Comparison of ENCODE assay signal across 10 mouse cellular contexts in the genomic region with DNA sequence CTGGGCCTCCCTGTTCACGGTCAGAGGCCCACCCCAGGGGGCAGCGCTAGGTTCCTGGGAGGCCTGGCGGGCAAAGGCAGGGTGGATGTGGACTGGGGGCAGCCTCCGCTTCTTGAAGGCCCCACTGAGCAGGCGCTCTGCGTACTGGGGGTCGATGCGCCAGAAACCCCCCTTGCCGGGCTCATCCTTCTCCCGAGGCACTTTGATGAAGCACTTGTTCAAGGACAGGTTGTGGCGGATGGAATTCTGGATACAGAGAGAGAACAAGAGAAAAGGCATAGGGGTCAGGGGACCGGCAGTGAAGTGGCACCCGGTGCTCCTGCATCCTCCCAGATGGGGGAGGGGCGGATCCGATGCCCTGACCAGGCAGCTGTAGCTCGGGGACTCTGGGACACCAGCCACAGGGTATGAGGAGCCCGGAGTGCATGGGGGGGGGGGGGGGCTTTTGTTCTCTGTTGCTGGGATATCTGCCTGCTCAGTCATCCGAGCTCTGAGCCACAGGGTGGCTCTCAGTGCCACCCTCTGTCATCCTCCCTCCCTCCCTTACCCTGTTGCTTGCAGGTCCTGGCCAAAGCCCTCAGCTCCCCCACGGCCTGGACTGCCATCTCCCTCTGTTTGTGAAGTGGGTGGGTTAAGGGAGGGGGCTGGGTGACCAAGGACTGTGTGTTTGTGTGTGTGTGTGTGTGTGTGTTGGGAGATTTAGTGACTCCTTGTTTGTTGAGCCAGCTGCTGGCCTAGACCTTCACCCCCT. TPM values are rescaled to one million over a fixed set of nuclear protein-coding genes. Genes with fewer than 3 reads are reported as not detected.
DNase-seq lines count a peak whose midpoint lies in the region; ATAC-seq lines count a peak whose summit lies in the region.
"Had no signal": no experiment of that assay in that cellular context is flagged by ENCODE, and none has a peak within 500 bp of the region (broad histone marks: within the 10 kb centered on the region; RNA-seq: fewer than 3 reads in every experiment).

No protein-coding gene starts in this region.

- H3K27me3 ChIP-seq in liver, embryonic 12.5 days (replicated peaks), result peaks cover 64% of the 10 kb centered on the region
- peaks cover 21% of the 10 kb centered on the region for H3K27me3 ChIP-seq in embryonic facial prominence, embryonic 14.5 days (replicated peaks; ENCODE audit: control insufficient read depth, insufficient read depth, low read length)
- H3K27me3 ChIP-seq in neural tube, embryonic 14.5 days (ENCODE audit: control insufficient read depth, insufficient read depth, low read length), result no peaks in the 10 kb centered on the region; the same call in 1 of the 2 replicates

- H3K4me1 ChIP-seq in liver, embryonic 12.5 days, result peaks cover 38% of the 10 kb centered on the region
- peaks cover 21% of the 10 kb centered on the region for H3K4me1 ChIP-seq in embryonic facial prominence, embryonic 14.5 days (ENCODE audit: control insufficient read depth, insufficient read depth, low read length)
- peaks cover 27% of the 10 kb centered on the region for H3K4me1 ChIP-seq in neural tube, embryonic 14.5 days (ENCODE audit: control insufficient read depth, insufficient read depth, low read length)

- H3K9ac ChIP-seq in liver, embryonic 12.5 days, result no peak overlapping the region
- H3K9ac ChIP-seq in embryonic facial prominence, embryonic 14.5 days (ENCODE audit: low read depth, low read length), result 0 out of 2 replicates have a peak overlapping the region, but pooled peaks have one; percentile 42
- no peak overlapping the region for H3K9ac ChIP-seq in neural tube, embryonic 14.5 days (replicated peaks; ENCODE audit: low read depth, low read length)
- H3K9ac ChIP-seq: heart, embryonic 15.5 days had no signal

- WGBS in liver, embryonic 12.5 days (ENCODE audit: insufficient replicate concordance), result 51% methylated on average over 19 of the region's 19 CpGs
- 44% methylated on average over 15 of the region's 19 CpGs for whole genome bisulfite sequencing in embryonic facial prominence, embryonic 14.5 days
- 16% methylated on average over 15 of the region's 19 CpGs for WGBS in neural tube, embryonic 14.5 days

- H3K4me2 ChIP-seq in liver, embryonic 12.5 days, result peak overlapping the region; percentile 98
- no peak overlapping the region for H3K4me2 ChIP-seq in embryonic facial prominence, embryonic 14.5 days (ENCODE audit: low read depth, low read length)
- 0 out of 2 replicates have a peak overlapping the region, but pooled peaks have one; percentile 14 for H3K4me2 ChIP-seq in neural tube, embryonic 14.5 days (ENCODE audit: low read depth, low read length)
- H3K4me2 ChIP-seq: heart, embryonic 15.5 days had no signal

- H3K9me3 ChIP-seq in liver, embryonic 12.5 days (replicated peaks), result no peaks in the 10 kb centered on the region
- H3K9me3 ChIP-seq in embryonic facial prominence, embryonic 14.5 days (ENCODE audit: control insufficient read depth, low read length), result no peaks in the 10 kb centered on the region
- no peaks in the 10 kb centered on the region for H3K9me3 ChIP-seq in neural tube, embryonic 14.5 days (ENCODE audit: control insufficient read depth, low read length)
- H3K9me3 ChIP-seq: heart, embryonic 15.5 days; megakaryocyte, embryonic 14.5 days had no signal

- no peak; the same call in 1 of the 2 replicates for ATAC-seq in liver, embryonic 12.5 days
- no peak for ATAC-seq in embryonic facial prominence, embryonic 14.5 days (ENCODE audit: low read depth)
- peak; percentile 38 for ATAC-seq in neural tube, embryonic 14.5 days (ENCODE audit: low read depth)
- ATAC-seq in erythroblast, adult 5-6 weeks (replicated peaks; ENCODE audit: low FRiP score, poor library complexity, severe bottlenecking), result no peak
- ATAC-seq in megakaryocyte progenitor cell, adult 5-6 weeks (replicated peaks; ENCODE audit: poor library complexity), result no peak

- no peaks in the 10 kb centered on the region for H3K36me3 ChIP-seq in liver, embryonic 12.5 days
- H3K36me3 ChIP-seq in embryonic facial prominence, embryonic 14.5 days (ENCODE audit: control insufficient read depth, insufficient read depth, low read length), result no peaks in the 10 kb centered on the region
- no peaks in the 10 kb centered on the region for H3K36me3 ChIP-seq in neural tube, embryonic 14.5 days (ENCODE audit: control insufficient read depth, insufficient read depth, low read length)
- H3K36me3 ChIP-seq: heart, embryonic 15.5 days had no signal

- no peak overlapping the region for H3K4me3 ChIP-seq in liver, embryonic 12.5 days
- no peak overlapping the region for H3K4me3 ChIP-seq in embryonic facial prominence, embryonic 14.5 days (ENCODE audit: low read depth, low read length)
- H3K4me3 ChIP-seq in neural tube, embryonic 14.5 days (ENCODE audit: low read depth, low read length), result no peak overlapping the region
- H3K4me3 ChIP-seq: heart, embryonic 15.5 days; megakaryocyte, embryonic 14.5 days had no signal

- DNase-seq in liver, result no peak
- no peak for DNase-seq in embryonic facial prominence, embryonic 14.5 days (ENCODE audit: low spot score)
- DNase-seq in kidney, postnatal 36 days, result peak; percentile 38 to 75

- H3K27ac ChIP-seq in liver, embryonic 12.5 days, result 0 out of 2 replicates have a peak overlapping the region, but pooled peaks have one; percentile 33
- H3K27ac ChIP-seq in embryonic facial prominence, embryonic 14.5 days (replicated peaks; ENCODE audit: low read depth, low read length), result no peak overlapping the region
- H3K27ac ChIP-seq in neural tube, embryonic 14.5 days (ENCODE audit: low read depth, low read length), result peak overlapping the region; percentile 44; the same call in 1 of the 2 replicates
- H3K27ac ChIP-seq: heart, embryonic 15.5 days had no signal

RNA-seq across cellular contexts. Expression of gene Foxj1, which starts 2.8 kb away (rescaled TPM):
- polyA plus RNA-seq in liver, embryonic 12.5 days (2016; fragmentation: Nextera tagmentation; extraction: Ambion mirVana), result 1.2 and 1.4 TPM in 2 replicates
- polyA plus RNA-seq in embryonic facial prominence, embryonic 14.5 days (2014; fragmentation: Nextera tagmentation; extraction: Ambion mirVana), result 7.1 and 13.7 TPM in 2 replicates
- 5.0 and 7.3 TPM in 2 replicates for polyA plus RNA-seq in neural tube, embryonic 14.5 days (2014; fragmentation: Nextera tagmentation; extraction: Ambion mirVana)
- total RNA-seq in erythroblast, adult 5-6 weeks (2015; ENCODE audit: low replicate concordance), result not detected in 2 replicates
- total RNA-seq in erythroblast, adult 5-6 weeks (2017; ENCODE audit: low replicate concordance), result not detected in 2 replicates
- not detected in 2 replicates for total RNA-seq in megakaryocyte progenitor cell, adult 5-6 weeks (2015)
- not detected in 2 replicates for total RNA-seq in megakaryocyte progenitor cell, adult 5-6 weeks (2017)

RNA-seq across cellular contexts. Expression of gene Exoc7, which starts 25.4 kb away (rescaled TPM):
- 29.7 and 31.8 TPM in 2 replicates for polyA plus RNA-seq in liver, embryonic 12.5 days (2016; fragmentation: Nextera tagmentation; extraction: Ambion mirVana)
- 60.5 and 71.2 TPM in 2 replicates for polyA plus RNA-seq in embryonic facial prominence, embryonic 14.5 days (2014; fragmentation: Nextera tagmentation; extraction: Ambion mirVana)
- polyA plus RNA-seq in neural tube, embryonic 14.5 days (2014; fragmentation: Nextera tagmentation; extraction: Ambion mirVana), result 112 and 129 TPM in 2 replicates
- total RNA-seq in erythroblast, adult 5-6 weeks (2015; ENCODE audit: low replicate concordance), result 12.1 and 34.6 TPM in 2 replicates
- total RNA-seq in erythroblast, adult 5-6 weeks (2017; ENCODE audit: low replicate concordance), result 7.8 and 14.1 TPM in 2 replicates
- total RNA-seq in megakaryocyte progenitor cell, adult 5-6 weeks (2015), result 29.1 and 44.3 TPM in 2 replicates
- total RNA-seq in megakaryocyte progenitor cell, adult 5-6 weeks (2017), result 21.7 and 22.1 TPM in 2 replicates

RNA-seq across cellular contexts. Expression of gene Galr2, which starts 51.7 kb away (rescaled TPM):
- not detected in 2 replicates for polyA plus RNA-seq in liver, embryonic 12.5 days (2016; fragmentation: Nextera tagmentation; extraction: Ambion mirVana)
- 0.29 and 0.60 TPM in 2 replicates for polyA plus RNA-seq in embryonic facial prominence, embryonic 14.5 days (2014; fragmentation: Nextera tagmentation; extraction: Ambion mirVana)
- polyA plus RNA-seq in neural tube, embryonic 14.5 days (2014; fragmentation: Nextera tagmentation; extraction: Ambion mirVana), result 0.22 and 0.46 TPM in 2 replicates
- total RNA-seq in erythroblast, adult 5-6 weeks (2015; ENCODE audit: low replicate concordance), result not detected in 2 replicates
- total RNA-seq in erythroblast, adult 5-6 weeks (2017; ENCODE audit: low replicate concordance), result not detected in 2 replicates
- total RNA-seq in megakaryocyte progenitor cell, adult 5-6 weeks (2015), result not detected in 2 replicates
- total RNA-seq in megakaryocyte progenitor cell, adult 5-6 weeks (2017), result not detected in 2 replicates
- total RNA-seq: adrenal gland, postnatal 36 days had no signal

RNA-seq across cellular contexts. Expression of gene Srp68, which starts 58.4 kb away (rescaled TPM):
- 66.4 and 66.8 TPM in 2 replicates for polyA plus RNA-seq in liver, embryonic 12.5 days (2016; fragmentation: Nextera tagmentation; extraction: Ambion mirVana)
- polyA plus RNA-seq in embryonic facial prominence, embryonic 14.5 days (2014; fragmentation: Nextera tagmentation; extraction: Ambion mirVana), result 91.9 and 92.5 TPM in 2 replicates
- 52.0 and 57.2 TPM in 2 replicates for polyA plus RNA-seq in neural tube, embryonic 14.5 days (2014; fragmentation: Nextera tagmentation; extraction: Ambion mirVana)
- 7.5 and 11.7 TPM in 2 replicates for total RNA-seq in erythroblast, adult 5-6 weeks (2015; ENCODE audit: low replicate concordance)
- 8.5 and 15.1 TPM in 2 replicates for total RNA-seq in erythroblast, adult 5-6 weeks (2017; ENCODE audit: low replicate concordance)
- total RNA-seq in megakaryocyte progenitor cell, adult 5-6 weeks (2015), result 59.1 and 65.6 TPM in 2 replicates
- 63.1 and 67.3 TPM in 2 replicates for total RNA-seq in megakaryocyte progenitor cell, adult 5-6 weeks (2017)

Comparison
In these comparisons a context has a peak if more than half of its experiments do, and no peak if none do; other contexts are left out.
1. DNase-seq: peak in kidney, postnatal 36 days (2 of 2); none in liver (single experiment) and embryonic facial prominence, embryonic 14.5 days (single experiment).